Mouse (Mus musculus) forebrain, embryonic 15.5 days (tissue): ENCODE measurements at regions not wholly inside any gene's neighbourhood (a gene's known extent, or its start where the extent isn't known, plus 50 kb on each side); places are given as distances from the start of the nearest gene placed in this dataset.

Experiments used
- ATAC-seq: fragments of 200-750 bp; cut with Nextera tagmentation; replicated peaks from 2 replicates; pipeline ENCODE4 v1.8.0; 2017; ENCODE audit warnings: mild to moderate bottlenecking, moderate TSS enrichment, moderate library complexity
- H3K27ac ChIP-seq: fragments of 300-500 bp; sonication (generic); replicated peaks from 2 replicates; pipeline ENCODE4 v1.5.1; 2015; ENCODE audit warnings: mild to moderate bottlenecking, inconsistent platforms
- H3K27me3 ChIP-seq: fragments of 300-500 bp; sonication (generic); 2 replicates; pipeline ENCODE4 v1.6.1; 2015; ENCODE audit warnings: inconsistent platforms
- H3K36me3 ChIP-seq: fragments of 300-500 bp; sonication (generic); 2 replicates; pipeline ENCODE4 v1.6.1; 2015; ENCODE audit warnings: mild to moderate bottlenecking, inconsistent platforms
- H3K4me1 ChIP-seq: fragments of 300-500 bp; sonication (generic); 2 replicates; pipeline ENCODE4 v1.6.1; 2015; ENCODE audit warnings: inconsistent platforms
- H3K4me2 ChIP-seq: fragments of 300-500 bp; sonication (generic); replicated peaks from 2 replicates; pipeline ENCODE4 v1.6.1; 2015; ENCODE audit warnings: mild to moderate bottlenecking, inconsistent platforms
- H3K4me3 ChIP-seq: fragments of 300-500 bp; sonication (generic); 2 replicates; pipeline ENCODE4 v1.5.1; 2015; ENCODE audit warnings: mild to moderate bottlenecking, inconsistent platforms
- H3K9ac ChIP-seq: fragments of 300-500 bp; sonication (generic); replicated peaks from 2 replicates; pipeline ENCODE4 v1.6.1; 2015; ENCODE audit warnings: mild to moderate bottlenecking, inconsistent platforms
- H3K9me3 ChIP-seq: fragments of 300-500 bp; sonication (generic); 2 replicates; pipeline ENCODE4 v1.6.1; 2016; ENCODE audit warnings: inconsistent platforms
- WGBS: fragments of 180-500 bp; shearing (Covaris S2); methylation state at CpG from one replicate; pipeline ENCODE4 v1.1.7; 2015; ENCODE audit warnings: mixed read lengths; 5-methylcytosine and 5-hydroxymethylcytosine counted together

- Histone ChIP-seq H3K36me3 (no peaks in the 10 kb centered on the region), H3K9me3 (no peaks in the 10 kb centered on the region), H3K27me3 (no peaks in the 10 kb centered on the region), H3K9ac (no peak overlapping the region), H3K4me1 (no peaks in the 10 kb centered on the region), H3K27ac (no peak overlapping the region), H3K4me3 (no peak overlapping the region), H3K4me2 (no peak overlapping the region)
- ATAC-seq = no peak
- 57% methylated on average over 5 of the region's 5 CpGs for whole genome bisulfite sequencing
Measured at GRCm38 (mm10) chr4:88998286-88998685, 118.3 kb upstream of the Ifne start.

GRCm38 (mm10) chr4:88995129-88995919 lies 115.3 kb upstream of the Ifne start:
- no peak for ATAC-seq
- whole genome bisulfite sequencing = 87% methylated on average over 5 of the region's 5 CpGs
- no peaks in the 10 kb centered on the region for H3K4me1 ChIP-seq

GRCm38 (mm10) chr4:88994486-88994885 lies 114.5 kb upstream of the Ifne start:
- H3K9me3 ChIP-seq = no peaks in the 10 kb centered on the region
- no peak overlapping the region for H3K27ac ChIP-seq
- no peaks in the 10 kb centered on the region for H3K36me3 ChIP-seq
- H3K4me2 ChIP-seq = no peak overlapping the region
- no peaks in the 10 kb centered on the region for H3K4me1 ChIP-seq
- H3K9ac ChIP-seq = no peak overlapping the region
- no peak overlapping the region for H3K4me3 ChIP-seq
- no peak for ATAC-seq
- WGBS = 74% methylated on average over 4 of the region's 4 CpGs
- no peaks in the 10 kb centered on the region for H3K27me3 ChIP-seq

More at GRCm38 (mm10) chr4:88995129-88995919, 115.3 kb upstream of the Ifne start:
- Histone ChIP-seq H3K4me3 (no peak overlapping the region), H3K9me3 (no peaks in the 10 kb centered on the region), H3K36me3 (no peaks in the 10 kb centered on the region), H3K9ac (no peak overlapping the region), H3K27ac (no peak overlapping the region), H3K27me3 (no peaks in the 10 kb centered on the region), H3K4me2 (no peak overlapping the region)

- Histone ChIP-seq H3K9me3 (no peaks in the 10 kb centered on the region), H3K36me3 (no peaks in the 10 kb centered on the region), H3K4me1 (no peaks in the 10 kb centered on the region), H3K9ac (no peak overlapping the region), H3K4me3 (no peak overlapping the region), H3K27ac (no peak overlapping the region), H3K4me2 (no peak overlapping the region), H3K27me3 (no peaks in the 10 kb centered on the region)
- ATAC-seq = no peak
- WGBS = 93% methylated on average over 2 of the region's 2 CpGs
Measured at GRCm38 (mm10) chr4:88992498-88992897, 112.5 kb upstream of the Ifne start.

DNA sequence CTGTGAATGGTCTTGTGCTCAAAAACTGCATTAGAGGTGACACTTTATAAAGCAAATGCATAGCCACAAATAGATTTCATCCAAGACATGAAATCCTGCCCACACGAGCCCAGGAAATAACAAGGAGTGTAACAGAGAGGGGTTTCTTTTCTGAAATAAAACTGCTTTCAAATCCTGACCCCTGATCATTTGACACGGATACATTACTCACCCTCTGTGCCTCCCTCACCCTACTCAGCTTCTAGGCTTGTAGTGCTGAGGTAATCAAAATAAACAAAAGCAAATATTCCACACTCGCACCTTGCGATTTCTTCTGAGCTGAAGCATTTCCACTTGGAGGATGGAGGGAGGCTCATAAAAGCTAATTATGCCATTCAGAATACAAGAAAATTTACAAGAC lies 108.4 kb upstream of the Ifne start:
- Histone ChIP-seq H3K9me3 (no peaks in the 10 kb centered on the region), H3K27me3 (no peaks in the 10 kb centered on the region), H3K4me3 (no peak overlapping the region), H3K36me3 (no peaks in the 10 kb centered on the region), H3K4me1 (no peaks in the 10 kb centered on the region), H3K27ac (no peak overlapping the region), H3K9ac (no peak overlapping the region), H3K4me2 (no peak overlapping the region)
- 73% methylated on average over 4 of the region's 4 CpGs for WGBS
- ATAC-seq = no peak

- 52% methylated on average over 1 of the region's 1 CpGs for WGBS
- Histone ChIP-seq H3K27ac (no peak overlapping the region), H3K4me2 (no peak overlapping the region), H3K36me3 (no peaks in the 10 kb centered on the region), H3K9me3 (no peaks in the 10 kb centered on the region), H3K4me1 (no peaks in the 10 kb centered on the region), H3K9ac (no peak overlapping the region), H3K27me3 (no peaks in the 10 kb centered on the region), H3K4me3 (no peak overlapping the region)
- no peak for ATAC-seq
Measured at GRCm38 (mm10) chr4:88987103-88987502, 107.1 kb upstream of the Ifne start.

GRCm38 (mm10) chr4:88982457-88982856 lies 102.5 kb upstream of the Ifne start:
- Histone ChIP-seq H3K9ac (no peak overlapping the region), H3K27ac (no peak overlapping the region), H3K36me3 (no peaks in the 10 kb centered on the region), H3K4me3 (no peak overlapping the region), H3K27me3 (no peaks in the 10 kb centered on the region), H3K4me1 (no peaks in the 10 kb centered on the region), H3K4me2 (no peak overlapping the region), H3K9me3 (no peaks in the 10 kb centered on the region)
- no peak for ATAC-seq
- WGBS = 93% methylated on average over 3 of the region's 3 CpGs

DNA sequence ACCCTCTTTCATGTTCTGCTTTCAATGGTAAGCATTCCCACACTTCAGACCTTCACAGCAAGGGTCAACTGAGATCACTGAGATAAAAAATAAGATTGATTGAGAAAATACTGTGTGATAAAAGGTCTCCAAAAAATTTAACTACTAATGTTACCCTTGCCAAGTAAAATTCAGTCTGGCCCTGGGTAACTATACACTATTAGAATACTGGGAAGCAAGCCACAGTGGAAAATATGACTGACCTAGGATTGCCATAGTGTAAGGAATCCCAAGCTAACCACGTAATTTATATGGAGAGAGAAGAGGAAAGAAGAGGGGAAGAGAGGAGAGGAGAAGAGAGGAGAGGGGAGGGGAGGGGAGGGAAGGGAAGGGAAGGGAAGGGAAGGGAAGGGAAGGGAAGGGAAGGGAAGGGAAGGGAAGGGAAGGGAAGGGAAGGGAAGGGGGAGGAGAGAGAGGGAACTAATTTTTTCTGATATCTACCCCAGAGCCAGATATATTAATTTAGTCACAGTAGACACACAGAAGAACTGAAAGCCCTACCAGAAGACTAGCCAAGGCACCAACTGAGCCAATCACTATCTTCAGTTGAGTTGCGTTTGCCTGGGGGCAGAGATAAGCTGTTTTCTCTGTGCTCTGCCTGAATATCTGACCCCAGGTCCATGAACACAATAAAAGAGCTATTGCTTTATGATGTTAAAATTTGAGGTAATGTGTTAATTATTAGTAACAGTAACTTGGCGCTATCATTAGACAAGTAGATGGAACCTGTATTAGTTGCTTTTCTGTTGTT lies 97.3 kb upstream of the Ifne start:
- no peak for ATAC-seq
- no peaks in the 10 kb centered on the region for H3K36me3 ChIP-seq
- no peaks in the 10 kb centered on the region for H3K9me3 ChIP-seq
- H3K27ac ChIP-seq = no peak overlapping the region
- H3K4me3 ChIP-seq = no peak overlapping the region
- WGBS = 70% methylated on average over 3 of the region's 3 CpGs
- H3K27me3 ChIP-seq = no peaks in the 10 kb centered on the region
- H3K4me1 ChIP-seq = no peaks in the 10 kb centered on the region
- H3K9ac ChIP-seq = no peak overlapping the region
- no peak overlapping the region for H3K4me2 ChIP-seq

- WGBS = 83% methylated on average over 2 of the region's 2 CpGs
- Histone ChIP-seq H3K9ac (no peak overlapping the region), H3K27ac (no peak overlapping the region), H3K9me3 (no peaks in the 10 kb centered on the region), H3K27me3 (no peaks in the 10 kb centered on the region), H3K4me1 (no peaks in the 10 kb centered on the region), H3K36me3 (no peaks in the 10 kb centered on the region), H3K4me3 (no peak overlapping the region), H3K4me2 (no peak overlapping the region)
- no peak for ATAC-seq
Measured at GRCm38 (mm10) chr4:88974535-88974934, 94.5 kb upstream of the Ifne start.

DNA sequence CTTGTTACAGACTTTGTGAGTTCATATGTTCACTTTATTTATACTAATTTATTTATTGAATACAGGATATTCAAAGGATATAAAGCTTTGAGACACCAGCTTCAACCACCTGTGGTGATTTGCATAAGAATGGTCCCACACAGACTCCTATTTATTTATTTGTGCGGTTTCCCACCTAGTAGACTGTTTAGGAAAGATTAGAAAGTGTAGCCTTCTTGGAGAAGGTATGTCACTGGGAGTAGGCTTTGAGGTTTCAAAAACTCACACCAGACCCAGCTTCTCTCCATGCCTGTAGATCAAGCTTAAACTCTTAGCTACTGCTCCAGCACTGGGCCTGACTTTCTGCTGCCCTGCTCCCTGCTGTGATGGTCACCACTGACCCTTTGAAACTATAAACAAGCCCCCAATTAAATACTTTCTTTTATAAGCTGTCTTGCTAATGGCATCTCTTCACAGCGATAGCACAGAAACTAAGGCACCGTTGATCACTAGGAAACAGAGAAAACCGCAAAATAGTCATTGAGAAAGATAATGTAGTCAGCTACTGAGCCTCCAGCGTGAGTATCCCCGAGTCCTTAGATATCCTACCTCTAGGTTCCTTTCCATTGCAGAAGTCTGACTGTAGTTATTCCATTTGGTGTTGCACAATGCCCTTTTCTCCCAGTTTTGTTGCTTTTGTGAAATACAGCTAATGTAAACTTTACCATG lies 89.3 kb upstream of the Ifne start:
- WGBS = 29% methylated on average over 6 of the region's 6 CpGs
- Histone ChIP-seq H3K27ac (no peak overlapping the region), H3K9ac (no peak overlapping the region), H3K4me3 (no peak overlapping the region), H3K27me3 (no peaks in the 10 kb centered on the region), H3K4me1 (no peaks in the 10 kb centered on the region), H3K4me2 (no peak overlapping the region), H3K9me3 (no peaks in the 10 kb centered on the region), H3K36me3 (no peaks in the 10 kb centered on the region)
- no peak for ATAC-seq

DNA sequence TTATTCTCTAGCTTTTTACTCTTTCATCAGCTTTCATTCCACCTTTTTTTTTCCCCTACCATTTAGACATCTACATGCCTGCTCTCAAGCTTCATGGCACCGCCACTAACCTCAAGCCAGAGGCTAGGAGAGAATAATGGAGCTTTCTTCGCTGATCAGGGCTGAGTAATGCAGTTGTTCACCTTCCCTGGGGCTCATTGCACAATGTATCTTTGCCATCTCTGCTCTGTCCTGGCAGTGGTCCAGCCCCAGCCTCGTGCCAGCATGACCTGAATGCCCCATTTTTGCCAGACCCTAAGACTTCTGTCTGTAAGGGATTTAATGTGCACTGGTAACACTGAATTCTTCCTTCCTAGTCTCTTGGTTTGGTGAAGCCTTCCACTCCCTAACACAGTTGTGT lies 79.6 kb upstream of the Ifne start:
- Histone ChIP-seq H3K27me3 (no peaks in the 10 kb centered on the region), H3K27ac (no peak overlapping the region), H3K9ac (no peak overlapping the region), H3K4me3 (no peak overlapping the region), H3K9me3 (no peaks in the 10 kb centered on the region), H3K4me1 (no peaks in the 10 kb centered on the region), H3K4me2 (no peak overlapping the region), H3K36me3 (no peaks in the 10 kb centered on the region)
- no peak for ATAC-seq
- WGBS = 32% methylated on average over 3 of the region's 3 CpGs

DNA sequence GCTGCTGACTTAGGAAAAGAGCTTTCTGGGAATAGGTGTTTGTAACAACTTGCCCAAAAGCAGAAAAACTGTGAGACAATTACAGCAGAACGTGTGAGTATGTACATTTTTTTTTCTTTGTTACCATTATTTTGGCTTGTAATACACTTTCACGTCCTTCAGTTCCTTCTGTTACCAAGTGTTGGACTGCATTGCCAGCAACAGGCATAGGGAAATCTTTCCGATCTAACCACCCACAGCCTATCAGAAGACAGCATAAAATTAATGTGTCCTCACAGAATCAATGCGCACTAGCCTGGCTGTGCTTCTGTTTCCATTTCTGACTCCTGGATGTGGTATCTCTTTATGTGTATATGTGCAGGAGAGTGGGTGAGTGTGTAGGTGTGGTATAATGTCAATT lies 76.6 kb upstream of the Ifne start:
- H3K4me2 ChIP-seq = no peak overlapping the region
- no peaks in the 10 kb centered on the region for H3K4me1 ChIP-seq
- no peak overlapping the region for H3K9ac ChIP-seq
- H3K4me3 ChIP-seq = no peak overlapping the region
- H3K9me3 ChIP-seq = no peaks in the 10 kb centered on the region
- ATAC-seq = no peak
- no peak overlapping the region for H3K27ac ChIP-seq
- H3K27me3 ChIP-seq = no peaks in the 10 kb centered on the region
- H3K36me3 ChIP-seq = no peaks in the 10 kb centered on the region
- 65% methylated on average over 4 of the region's 4 CpGs for whole genome bisulfite sequencing
